Mouse (Mus musculus) bone marrow, adult 2 months (tissue): ENCODE measurements around the gene Rpl35a. TPM values are rescaled to one million over a fixed set of nuclear protein-coding genes. Genes with fewer than 3 reads are reported as not detected.

Experiments
- H3K27ac ChIP-seq: fragments of 200-500 bp; 2 replicates; pipeline ENCODE4 v1.5.1; 2012; ENCODE audit warnings: low read depth, mild to moderate bottlenecking, control low read depth, inconsistent platforms, low read length; ENCODE audit not compliant: control insufficient read depth, poor library complexity, insufficient read depth
- H3K4me1 ChIP-seq: fragments of 200-500 bp; 2 replicates; pipeline ENCODE4 v1.6.1; 2011; ENCODE audit warnings: low read length; ENCODE audit not compliant: control insufficient read depth, insufficient read depth
- H3K4me3 ChIP-seq: fragments of 200-500 bp; replicated peaks from 2 replicates; pipeline ENCODE3; 2011; ENCODE audit warnings: mild to moderate bottlenecking, low read depth, low read length, control low read depth; ENCODE audit not compliant: control insufficient read depth
- CTCF ChIP-seq: fragments of 200-500 bp; IDR thresholded peaks from 2 replicates; pipeline ENCODE4 v1.5.1; 2011; ENCODE audit warnings: low read length, control low read depth; ENCODE audit not compliant: control insufficient read depth, insufficient read depth
- POLR2A ChIP-seq: fragments of 200-500 bp; IDR thresholded peaks from 2 replicates; pipeline ENCODE4 v1.6.1; 2011; ENCODE audit warnings: low read depth, mild to moderate bottlenecking, control low read depth, low read length, borderline replicate concordance; ENCODE audit not compliant: control insufficient read depth
- WGBS: fragments of 180-500 bp; shearing (Covaris S2); methylation state at CpG from one replicate; pipeline ENCODE4 v1.1.7; 2018; 5-methylcytosine and 5-hydroxymethylcytosine counted together
- polyA plus RNA-seq: library from polyadenylated mRNA; stranded (reverse); fragments of >200 nt; gene quantifications from 2 replicates; pipeline ENCODE4 v1.2.4, GENCODE M21; 2011; ENCODE audit warnings: low replicate concordance; ENCODE audit not compliant: missing spikeins, insufficient read depth, insufficient read length

Rpl35a gene
- polyA plus RNA-seq, 1 experiment, result 1,406 TPM

GRCm38 (mm10) chr16:33017677-33018349 lies 38.4 kb upstream of the Rpl35a start:
- Histone ChIP-seq H3K4me1 (no peaks in the 10 kb centered on the region), H3K4me3 (no peak overlapping the region), H3K27ac (no peak overlapping the region)
- 50% methylated on average over 5 of the region's 5 CpGs for WGBS
- TF ChIP-seq POLR2A (no peak), CTCF (no peak)

GRCm38 (mm10) chr16:33019117-33019770 lies 37.0 kb upstream of the Rpl35a start:
- no peak overlapping the region for H3K4me3 ChIP-seq
- TF ChIP-seq CTCF, result no peak
- TF ChIP-seq POLR2A, result no peak
- 86% methylated on average over 21 of the region's 21 CpGs for WGBS
- no peak overlapping the region for H3K27ac ChIP-seq
- H3K4me1 ChIP-seq, result no peaks in the 10 kb centered on the region

- Histone ChIP-seq H3K4me3 (no peak overlapping the region), H3K4me1 (no peaks in the 10 kb centered on the region), H3K27ac (no peak overlapping the region)
- TF ChIP-seq CTCF (no peak), POLR2A (no peak)
- WGBS, result 75% methylated on average over 3 of the region's 3 CpGs
Observed at GRCm38 (mm10) chr16:33021381-33021780, 34.9 kb upstream of the Rpl35a start.

GRCm38 (mm10) chr16:33023750-33024149 lies 32.5 kb upstream of the Rpl35a start:
- Histone ChIP-seq H3K4me3 (no peak overlapping the region), H3K27ac (no peak overlapping the region), H3K4me1 (no peaks in the 10 kb centered on the region)
- TF ChIP-seq CTCF, result peak; percentile 99
- TF ChIP-seq POLR2A, result no peak
- WGBS, result 2% methylated on average over 4 of the region's 4 CpGs

GRCm38 (mm10) chr16:33024456-33025104 lies 31.7 kb upstream of the Rpl35a start:
- no peak for TF ChIP-seq CTCF
- TF ChIP-seq POLR2A, result no peak
- Histone ChIP-seq H3K27ac (no peak overlapping the region), H3K4me3 (no peak overlapping the region), H3K4me1 (no peaks in the 10 kb centered on the region)
- 78% methylated on average over 8 of the region's 8 CpGs for WGBS

GRCm38 (mm10) chr16:33026357-33026756 lies 29.9 kb upstream of the Rpl35a start:
- no peak for TF ChIP-seq POLR2A
- no peak for TF ChIP-seq CTCF
- WGBS, result 38% methylated on average over 7 of the region's 7 CpGs
- Histone ChIP-seq H3K27ac (no peak overlapping the region), H3K4me1 (no peaks in the 10 kb centered on the region), H3K4me3 (no peak overlapping the region)

- no peak overlapping the region for H3K4me3 ChIP-seq
- TF ChIP-seq POLR2A, result no peak
- TF ChIP-seq CTCF, result no peak
- H3K4me1 ChIP-seq, result no peaks in the 10 kb centered on the region
- no peak overlapping the region for H3K27ac ChIP-seq
- 81% methylated on average over 4 of the region's 4 CpGs for WGBS
Observed at GRCm38 (mm10) chr16:33036006-33036405, 20.2 kb upstream of the Rpl35a start.

- Histone ChIP-seq H3K4me3 (no peak overlapping the region), H3K4me1 (peaks cover 2% of the 10 kb centered on the region; the same call in 1 of the 2 replicates), H3K27ac (no peak overlapping the region)
- WGBS, result 82% methylated on average over 1 of the region's 1 CpGs
- TF ChIP-seq POLR2A, result no peak
- TF ChIP-seq CTCF, result no peak
Observed at GRCm38 (mm10) chr16:33042682-33043081, 13.6 kb upstream of the Rpl35a start.

- TF ChIP-seq POLR2A (no peak), CTCF (no peak)
- Histone ChIP-seq H3K4me1 (peaks cover 2% of the 10 kb centered on the region; the same call in 1 of the 2 replicates), H3K27ac (no peak overlapping the region), H3K4me3 (no peak overlapping the region)
- 13% methylated on average over 2 of the region's 2 CpGs for WGBS
Observed at GRCm38 (mm10) chr16:33043268-33043667, 13.0 kb upstream of the Rpl35a start.
